Mouse (Mus musculus): ENCODE data around the gene Car7. TPM values are rescaled to one million over a fixed set of nuclear protein-coding genes. Genes with fewer than 3 reads are reported as not detected.

The Car7 gene
- polyA plus RNA-seq, 1 experiment = 0.90 TPM

GRCm38 (mm10) chr8:104543440-104544045, 9.1 kb downstream of the Car7 start:
- 83% methylated on average over 8 of the region's 8 CpGs for WGBS
- H3K27ac ChIP-seq (ENCODE audit: control insufficient read depth, insufficient read depth, low read depth, low read length, poor library complexity) = no peak overlapping the region
- H3K4me3 ChIP-seq (replicated peaks; ENCODE audit: control insufficient read depth, low read depth, low read length) = no peak overlapping the region
- no peaks in the 10 kb centered on the region for H3K4me1 ChIP-seq (ENCODE audit: control insufficient read depth, insufficient read depth, low read length)
- TF ChIP-seq CTCF (IDR thresholded peaks at IDR 0.05; ENCODE audit: control insufficient read depth, insufficient read depth, low read length) (no peak), POLR2A (IDR thresholded peaks at IDR 0.05; ENCODE audit: borderline replicate concordance, control insufficient read depth, low read depth, low read length) (no peak)

- Histone ChIP-seq H3K4me1 (ENCODE audit: control insufficient read depth, insufficient read depth, low read length) (no peaks in the 10 kb centered on the region), H3K4me3 (replicated peaks; ENCODE audit: control insufficient read depth, low read depth, low read length) (no peak overlapping the region), H3K27ac (ENCODE audit: control insufficient read depth, insufficient read depth, low read depth, low read length, poor library complexity) (no peak overlapping the region; the same call in 1 of the 2 replicates)
- WGBS = 64% methylated on average over 4 of the region's 4 CpGs
- TF ChIP-seq POLR2A (IDR thresholded peaks at IDR 0.05; ENCODE audit: borderline replicate concordance, control insufficient read depth, low read depth, low read length) (no peak), CTCF (IDR thresholded peaks at IDR 0.05; ENCODE audit: control insufficient read depth, insufficient read depth, low read length) (no peak)
Observed at GRCm38 (mm10) chr8:104555191-104555590, 20.7 kb downstream of the Car7 start.

- Histone ChIP-seq H3K4me1 (ENCODE audit: control insufficient read depth, insufficient read depth, low read length) (no peaks in the 10 kb centered on the region), H3K27ac (ENCODE audit: control insufficient read depth, insufficient read depth, low read depth, low read length, poor library complexity) (no peak overlapping the region), H3K4me3 (replicated peaks; ENCODE audit: control insufficient read depth, low read depth, low read length) (no peak overlapping the region)
- no peak for TF ChIP-seq POLR2A (IDR thresholded peaks at IDR 0.05; ENCODE audit: borderline replicate concordance, control insufficient read depth, low read depth, low read length)
- WGBS = 67% methylated on average over 7 of the region's 7 CpGs
Observed at GRCm38 (mm10) chr8:104557226-104557625, 22.7 kb downstream of the Car7 start.

GRCm38 (mm10) chr8:104560731-104561130, 26.2 kb downstream of the Car7 start:
- Histone ChIP-seq H3K4me3 (replicated peaks; ENCODE audit: control insufficient read depth, low read depth, low read length) (no peak overlapping the region), H3K27ac (ENCODE audit: control insufficient read depth, insufficient read depth, low read depth, low read length, poor library complexity) (no peak overlapping the region), H3K4me1 (ENCODE audit: control insufficient read depth, insufficient read depth, low read length) (no peaks in the 10 kb centered on the region)
- TF ChIP-seq CTCF (IDR thresholded peaks at IDR 0.05; ENCODE audit: control insufficient read depth, insufficient read depth, low read length) (no peak), POLR2A (IDR thresholded peaks at IDR 0.05; ENCODE audit: borderline replicate concordance, control insufficient read depth, low read depth, low read length) (no peak)

- Histone ChIP-seq H3K4me3 (replicated peaks; ENCODE audit: control insufficient read depth, low read depth, low read length) (no peak overlapping the region), H3K4me1 (ENCODE audit: control insufficient read depth, insufficient read depth, low read length) (no peaks in the 10 kb centered on the region), H3K27ac (ENCODE audit: control insufficient read depth, insufficient read depth, low read depth, low read length, poor library complexity) (no peak overlapping the region)
- 11% methylated on average over 22 of the region's 22 CpGs for WGBS
- no peak for TF ChIP-seq POLR2A (IDR thresholded peaks at IDR 0.05; ENCODE audit: borderline replicate concordance, control insufficient read depth, low read depth, low read length)
- TF ChIP-seq CTCF (IDR thresholded peaks at IDR 0.05; ENCODE audit: control insufficient read depth, insufficient read depth, low read length) = peak; percentile 78
Observed at GRCm38 (mm10) chr8:104564633-104565456, 30.4 kb downstream of the Car7 start.

GRCm38 (mm10) chr8:104565457-104565798, 30.9 kb downstream of the Car7 start:
- no peak overlapping the region for H3K4me3 ChIP-seq (replicated peaks; ENCODE audit: control insufficient read depth, low read depth, low read length)
- 93% methylated on average over 5 of the region's 5 CpGs for WGBS
- H3K4me1 ChIP-seq (ENCODE audit: control insufficient read depth, insufficient read depth, low read length) = no peaks in the 10 kb centered on the region
- no peak for TF ChIP-seq POLR2A (IDR thresholded peaks at IDR 0.05; ENCODE audit: borderline replicate concordance, control insufficient read depth, low read depth, low read length)
- TF ChIP-seq CTCF (IDR thresholded peaks at IDR 0.05; ENCODE audit: control insufficient read depth, insufficient read depth, low read length) = no peak
- no peak overlapping the region for H3K27ac ChIP-seq (ENCODE audit: control insufficient read depth, insufficient read depth, low read depth, low read length, poor library complexity)

- no peak overlapping the region for H3K27ac ChIP-seq (ENCODE audit: control insufficient read depth, insufficient read depth, low read depth, low read length, poor library complexity)
- no peak for TF ChIP-seq CTCF (IDR thresholded peaks at IDR 0.05; ENCODE audit: control insufficient read depth, insufficient read depth, low read length)
- TF ChIP-seq POLR2A (IDR thresholded peaks at IDR 0.05; ENCODE audit: borderline replicate concordance, control insufficient read depth, low read depth, low read length) = no peak
- WGBS = 83% methylated on average over 1 of the region's 1 CpGs
- H3K4me1 ChIP-seq (ENCODE audit: control insufficient read depth, insufficient read depth, low read length) = no peaks in the 10 kb centered on the region
- no peak overlapping the region for H3K4me3 ChIP-seq (replicated peaks; ENCODE audit: control insufficient read depth, low read depth, low read length)
Observed at GRCm38 (mm10) chr8:104569559-104569958, 35.1 kb downstream of the Car7 start.

GRCm38 (mm10) chr8:104570436-104571343, 36.2 kb downstream of the Car7 start:
- WGBS = under 1% methylated on average over 26 of the region's 26 CpGs
- TF ChIP-seq CTCF (IDR thresholded peaks at IDR 0.05; ENCODE audit: control insufficient read depth, insufficient read depth, low read length) = peak; percentile 83
- 0 out of 2 replicates have a peak, but pooled peaks have one; percentile 11 for TF ChIP-seq POLR2A (IDR thresholded peaks at IDR 0.05; ENCODE audit: borderline replicate concordance, control insufficient read depth, low read depth, low read length)
- H3K27ac ChIP-seq (ENCODE audit: control insufficient read depth, insufficient read depth, low read depth, low read length, poor library complexity) = 0 out of 2 replicates have a peak overlapping the region, but pooled peaks have one; percentile 0
- peak overlapping the region; percentile 67 for H3K4me3 ChIP-seq (replicated peaks; ENCODE audit: control insufficient read depth, low read depth, low read length)
- H3K4me1 ChIP-seq (ENCODE audit: control insufficient read depth, insufficient read depth, low read length) = no peaks in the 10 kb centered on the region
